Mouse (Mus musculus): Measurements from ENCODE around the gene Pheta1. TPM values are rescaled to one million over a fixed set of nuclear protein-coding genes. Genes with fewer than 3 reads are reported as not detected.
A peak's percentile ranks its signal among the peaks of the same experiment; 100 is the strongest.

Pheta1 gene
- total and polyA plus RNA-seq, 3 experiments = 8.1 to 8.8 TPM; not detected in 1

GRCm38 (mm10) chr5:121879211-121879610 is 30.4 kb downstream of the Pheta1 start:
- H3K27me3 ChIP-seq (ENCODE audit: control insufficient read depth in 1 of 2, insufficient read depth in 2 of 2, low read length in 2 of 2) = no peaks in the 10 kb centered on the region
- peak; percentile 50 for DNase-seq (ENCODE audit: low read depth, low spot score)
- peak; percentile 49 for TF ChIP-seq RAD21 (IDR thresholded peaks at IDR 0.05; ENCODE audit: low read depth, low read length)
- peak; percentile 59 for TF ChIP-seq SMC3 (IDR thresholded peaks at IDR 0.05; ENCODE audit: low read depth, low read length)
- no peak for TF ChIP-seq EP300 (IDR thresholded peaks at IDR 0.05; ENCODE audit: low read depth in 1 of 2, low read length in 2 of 2)
- peak; percentile 76 to 90 (median 87) for TF ChIP-seq CTCF (IDR thresholded peaks at IDR 0.05 in 2 of 3, conservative IDR thresholded peaks at IDR 0.05 in 1 of 3; ENCODE audit: control insufficient read depth in 1 of 3, insufficient read depth in 1 of 3, low read depth in 2 of 3, low read length in 3 of 3, poor library complexity in 1 of 3, severe bottlenecking in 1 of 3)

GRCm38 (mm10) chr5:121883356-121883755 is 34.6 kb downstream of the Pheta1 start:
- no peaks in the 10 kb centered on the region for H3K9me3 ChIP-seq (replicated peaks; ENCODE audit: insufficient read depth, low read length)
- H3K4me1 ChIP-seq (ENCODE audit: control insufficient read depth in 1 of 2, insufficient read depth in 2 of 2, low read length in 2 of 2) = no peaks in the 10 kb centered on the region
- no peak for DNase-seq (ENCODE audit: low read depth, low spot score)
- no peak overlapping the region for H3K27ac ChIP-seq (ENCODE audit: control insufficient read depth, low read depth, low read length)
- no peaks in the 10 kb centered on the region for H3K79me2 ChIP-seq (ENCODE audit: control insufficient read depth, insufficient read depth, low read length, poor library complexity)
- H3K36me3 ChIP-seq (ENCODE audit: control insufficient read depth in 1 of 2, insufficient read depth in 2 of 2, low read length in 2 of 2) = no peaks in the 10 kb centered on the region
- TF ChIP-seq ZNF384 (IDR thresholded peaks at IDR 0.05; ENCODE audit: low read depth, low read length) = no peak
- no peak for TF ChIP-seq KAT2A (conservative IDR thresholded peaks at IDR 0.05; ENCODE audit: low read depth, low read length)
- no peak overlapping the region for H3K9ac ChIP-seq (ENCODE audit: control insufficient read depth, low read depth, low read length, poor library complexity, severe bottlenecking)
- H3K27me3 ChIP-seq (ENCODE audit: control insufficient read depth in 1 of 2, insufficient read depth in 2 of 2, low read length in 2 of 2) = no peaks in the 10 kb centered on the region
- no peak overlapping the region for H3K4me3 ChIP-seq (ENCODE audit: control insufficient read depth in 1 of 2, insufficient read depth in 1 of 2, low read depth in 2 of 2, low read length in 2 of 2)

More at GRCm38 (mm10) chr5:121879211-121879610, 30.4 kb downstream of the Pheta1 start:
- H3K4me1 ChIP-seq (ENCODE audit: control insufficient read depth in 1 of 2, insufficient read depth in 2 of 2, low read length in 2 of 2) = no peaks in the 10 kb centered on the region
- H3K36me3 ChIP-seq (ENCODE audit: control insufficient read depth in 1 of 2, insufficient read depth in 2 of 2, low read length in 2 of 2) = no peaks in the 10 kb centered on the region
- H3K4me3 ChIP-seq (ENCODE audit: control insufficient read depth in 1 of 2, insufficient read depth in 1 of 2, low read depth in 2 of 2, low read length in 2 of 2) = no peak overlapping the region
- H3K79me2 ChIP-seq (ENCODE audit: control insufficient read depth, insufficient read depth, low read length, poor library complexity) = no peaks in the 10 kb centered on the region
- H3K9ac ChIP-seq (ENCODE audit: control insufficient read depth, low read depth, low read length, poor library complexity, severe bottlenecking) = no peak overlapping the region
- no peak overlapping the region for H3K27ac ChIP-seq (ENCODE audit: control insufficient read depth, low read depth, low read length)
- no peaks in the 10 kb centered on the region for H3K9me3 ChIP-seq (replicated peaks; ENCODE audit: insufficient read depth, low read length)

- no peaks in the 10 kb centered on the region for H3K27me3 ChIP-seq (ENCODE audit: control insufficient read depth in 1 of 2, insufficient read depth in 2 of 2, low read length in 2 of 2)
- no peak for TF ChIP-seq ZC3H11A (IDR thresholded peaks at IDR 0.05; ENCODE audit: low read depth, low read length)
- no peak for TF ChIP-seq POLR2A (IDR thresholded peaks at IDR 0.05; ENCODE audit: control insufficient read depth in 1 of 2, insufficient read depth in 1 of 2, low read depth in 1 of 2, low read length in 2 of 2, poor library complexity in 1 of 2)
- TF ChIP-seq TAL1 (IDR thresholded peaks at IDR 0.05; ENCODE audit: low read length) = no peak
- TF ChIP-seq GATA1 (IDR thresholded peaks at IDR 0.05; ENCODE audit: low read depth, low read length) = no peak
- no peak for TF ChIP-seq SIN3A (IDR thresholded peaks at IDR 0.05; ENCODE audit: low read length)
- no peak for TF ChIP-seq E2F4 (IDR thresholded peaks at IDR 0.05; ENCODE audit: borderline replicate concordance, low read depth, low read length)
- no peak for TF ChIP-seq NELFE (IDR thresholded peaks at IDR 0.05; ENCODE audit: low read depth, low read length)
- TF ChIP-seq HCFC1 (IDR thresholded peaks at IDR 0.05; ENCODE audit: low read depth, low read length) = no peak
- TF ChIP-seq EP300 (IDR thresholded peaks at IDR 0.05; ENCODE audit: low read depth in 1 of 2, low read length in 2 of 2) = no peak
- TF ChIP-seq MEF2A (IDR thresholded peaks at IDR 0.05; ENCODE audit: extremely low read depth, insufficient replicate concordance, low read depth, low read length, poor library complexity, severe bottlenecking) = no peak
- no peak for TF ChIP-seq MAFK (IDR thresholded peaks at IDR 0.05; ENCODE audit: borderline replicate concordance, low read depth, low read length)
- no peak for TF ChIP-seq UBTF (IDR thresholded peaks at IDR 0.05; ENCODE audit: borderline replicate concordance, insufficient read depth, low read depth, low read length)
- TF ChIP-seq USF1 (IDR thresholded peaks at IDR 0.05; ENCODE audit: low read depth, low read length) = no peak
Measured at GRCm38 (mm10) chr5:121889375-121889774, 40.6 kb downstream of the Pheta1 start.

More at GRCm38 (mm10) chr5:121889375-121889774, 40.6 kb downstream of the Pheta1 start:
- no peak overlapping the region for H3K4me3 ChIP-seq (ENCODE audit: control insufficient read depth in 1 of 2, insufficient read depth in 1 of 2, low read depth in 2 of 2, low read length in 2 of 2)
- no peak overlapping the region for H3K9ac ChIP-seq (ENCODE audit: control insufficient read depth, low read depth, low read length, poor library complexity, severe bottlenecking)
- no peaks in the 10 kb centered on the region for H3K79me2 ChIP-seq (ENCODE audit: control insufficient read depth, insufficient read depth, low read length, poor library complexity)
- no peak for DNase-seq (ENCODE audit: low read depth, low spot score)
- H3K4me1 ChIP-seq (ENCODE audit: control insufficient read depth in 1 of 2, insufficient read depth in 2 of 2, low read length in 2 of 2) = no peaks in the 10 kb centered on the region
- no peaks in the 10 kb centered on the region for H3K9me3 ChIP-seq (replicated peaks; ENCODE audit: insufficient read depth, low read length)
- no peaks in the 10 kb centered on the region for H3K36me3 ChIP-seq (ENCODE audit: control insufficient read depth in 1 of 2, insufficient read depth in 2 of 2, low read length in 2 of 2)
- H3K27ac ChIP-seq (ENCODE audit: control insufficient read depth, low read depth, low read length) = no peak overlapping the region
